Mouse (Mus musculus): ENCODE results near the gene Ndufs3. TPM values are rescaled to one million over a fixed set of nuclear protein-coding genes. Genes with fewer than 3 reads are reported as not detected.
"Not testable (repeated sequence)": the region's sequence is repeated elsewhere in the genome, so short reads cannot be mapped to it uniquely, and the experiment has no call there.

Gene Ndufs3
- polyA plus RNA-seq, 1 experiment from 2014 or later, result 219 TPM

DNA sequence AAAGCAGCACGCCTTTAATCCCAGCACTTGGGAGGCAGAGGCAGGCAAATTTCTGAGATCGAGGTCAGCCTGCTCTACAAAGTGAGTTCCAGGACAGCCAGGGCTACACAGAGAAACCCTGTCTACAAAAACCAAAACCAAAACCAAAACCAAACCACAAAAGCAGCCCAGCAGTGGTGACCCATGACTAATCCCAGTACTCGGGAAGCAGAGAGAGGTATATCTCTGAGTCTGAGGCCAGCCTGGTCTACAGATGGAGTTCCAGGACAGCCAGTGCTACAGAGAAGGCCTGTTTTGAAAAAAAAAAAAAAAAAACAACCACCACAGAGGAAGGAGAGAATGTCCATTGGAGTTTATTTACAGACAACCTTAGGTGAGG, 10.3 kb downstream of the Ndufs3 start:
- Histone ChIP-seq H3K4me1 (peaks cover 17% of the 10 kb centered on the region), H3K36me3 (peaks cover 47% of the 10 kb centered on the region)
- not testable (repeated sequence) for H3K4me2 ChIP-seq (replicated peaks); H3K27me3 ChIP-seq; H3K27ac ChIP-seq (replicated peaks); H3K4me3 ChIP-seq; H3K9ac ChIP-seq (replicated peaks); H3K9me3 ChIP-seq; ATAC-seq (replicated peaks)
- 93% methylated on average over 3 of the region's 3 CpGs for WGBS

DNA sequence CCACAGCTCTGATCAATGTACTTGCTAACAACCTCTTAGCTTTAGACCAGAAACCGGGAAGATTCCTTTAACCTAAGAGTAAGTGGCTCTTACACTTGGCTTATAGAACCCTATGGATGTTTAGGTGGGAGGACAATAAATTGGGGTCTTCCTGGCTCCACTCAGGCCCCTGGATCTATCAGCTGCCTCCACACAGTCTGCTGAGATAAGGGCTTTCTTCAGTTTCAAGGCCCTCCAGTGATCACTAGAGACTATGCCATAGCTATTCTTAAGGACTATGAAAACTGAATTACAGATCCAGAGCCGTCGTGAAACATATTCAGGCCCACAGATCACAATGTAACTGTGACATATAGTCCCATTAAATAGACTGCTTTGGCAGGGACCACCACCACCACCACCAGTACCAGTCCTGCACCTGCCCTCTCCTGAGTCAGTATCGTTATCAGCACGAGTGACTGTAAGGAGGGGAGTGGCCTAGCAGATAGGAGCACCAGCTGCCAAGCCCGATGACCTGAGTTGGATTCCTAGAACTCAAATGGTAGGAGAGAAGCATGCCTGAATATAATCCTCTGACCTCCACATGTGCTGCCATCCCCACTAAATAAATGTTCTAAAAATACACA, 10.8 kb downstream of the Ndufs3 start:
- Histone ChIP-seq H3K4me1 (peaks cover 21% of the 10 kb centered on the region), H3K36me3 (peaks cover 43% of the 10 kb centered on the region), H3K9ac (replicated peaks) (no peak overlapping the region), H3K4me2 (replicated peaks) (no peak overlapping the region), H3K9me3 (no peaks in the 10 kb centered on the region), H3K27ac (replicated peaks) (no peak overlapping the region), H3K4me3 (no peak overlapping the region), H3K27me3 (0 out of 2 replicates have a peak, but pooled peaks cover 2% of the 10 kb centered on the region)
- WGBS, result 88% methylated on average over 6 of the region's 6 CpGs
- no peak for ATAC-seq (replicated peaks)

DNA sequence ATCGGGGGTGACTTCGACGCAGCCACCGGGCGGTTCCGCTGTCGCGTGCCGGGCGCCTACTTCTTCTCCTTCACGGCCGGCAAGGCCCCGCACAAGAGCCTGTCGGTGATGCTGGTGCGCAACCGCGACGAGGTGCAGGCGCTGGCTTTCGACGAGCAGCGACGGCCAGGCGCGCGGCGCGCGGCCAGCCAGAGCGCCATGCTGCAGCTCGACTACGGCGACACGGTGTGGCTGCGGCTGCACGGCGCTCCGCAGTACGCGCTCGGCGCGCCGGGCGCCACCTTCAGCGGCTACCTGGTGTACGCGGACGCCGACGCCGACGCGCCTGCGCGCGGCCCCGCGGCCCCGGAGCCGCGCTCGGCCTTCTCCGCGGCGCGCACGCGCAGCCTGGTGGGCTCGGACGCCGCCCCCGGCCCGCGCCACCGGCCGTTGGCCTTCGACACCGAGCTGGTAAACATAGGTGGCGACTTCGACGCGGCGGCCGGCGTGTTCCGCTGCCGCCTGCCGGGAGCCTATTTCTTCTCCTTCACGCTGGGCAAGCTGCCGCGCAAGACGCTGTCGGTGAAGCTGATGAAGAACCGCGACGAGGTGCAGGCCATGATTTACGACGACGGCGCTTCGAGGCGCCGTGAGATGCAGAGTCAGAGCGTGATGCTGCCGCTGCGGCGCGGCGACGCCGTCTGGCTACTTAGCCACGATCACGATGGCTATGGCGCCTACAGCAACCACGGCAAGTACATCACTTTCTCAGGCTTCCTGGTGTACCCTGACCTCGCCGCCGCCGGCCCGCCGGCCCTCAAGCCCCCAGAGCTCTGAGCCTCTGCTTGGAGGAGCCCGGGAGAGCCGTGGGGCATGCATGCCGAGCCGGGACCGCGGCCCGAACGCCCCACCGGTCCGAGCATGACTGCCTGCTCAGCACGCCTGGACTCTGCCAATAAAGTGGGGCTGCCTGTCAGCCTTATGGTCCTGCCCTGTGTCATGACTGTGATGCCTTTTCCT, 14.8 kb downstream of the Ndufs3 start:
- Histone ChIP-seq H3K9ac (replicated peaks) (peak overlapping the region; percentile 46), H3K27ac (replicated peaks) (peak overlapping the region; percentile 49), H3K36me3 (peaks cover 7% of the 10 kb centered on the region; the same call in 1 of the 2 replicates), H3K4me2 (replicated peaks) (peak overlapping the region; percentile 73), H3K4me1 (peaks cover 34% of the 10 kb centered on the region), H3K27me3 (peaks cover 18% of the 10 kb centered on the region; the same call in 1 of the 2 replicates), H3K4me3 (peak overlapping the region; percentile 49), H3K9me3 (no peaks in the 10 kb centered on the region)
- 6% methylated on average over 122 of the region's 133 CpGs for WGBS
- peak; percentile 65 for ATAC-seq (replicated peaks)

DNA sequence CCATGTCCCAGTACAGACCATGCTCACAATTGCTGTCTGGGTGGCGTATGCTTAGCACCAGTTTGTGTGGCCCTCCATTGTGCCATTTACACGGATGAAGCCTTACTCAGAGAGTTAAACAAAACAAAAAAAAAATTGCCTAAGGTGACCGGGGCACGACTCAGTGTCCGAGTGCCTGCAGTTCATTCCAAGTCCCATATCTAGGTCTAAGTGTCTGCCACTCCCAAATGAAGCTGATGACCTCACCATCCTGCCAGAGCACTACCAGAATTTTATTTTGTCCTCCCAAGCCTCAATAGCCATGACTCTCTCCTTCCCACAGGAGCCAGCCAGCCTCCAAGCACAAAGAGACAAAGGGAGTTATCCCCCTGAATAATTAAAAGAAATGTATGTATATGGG, 17.0 kb downstream of the Ndufs3 start:
- Histone ChIP-seq H3K4me1 (peaks cover 43% of the 10 kb centered on the region), H3K9ac (replicated peaks) (peak overlapping the region; percentile 93; the same call in 1 of the 2 replicates), H3K27me3 (peaks cover 18% of the 10 kb centered on the region; the same call in 1 of the 2 replicates), H3K4me2 (replicated peaks) (peak overlapping the region; percentile 83), H3K27ac (replicated peaks) (no peak overlapping the region), H3K4me3 (peak overlapping the region; percentile 74), H3K36me3 (no peaks in the 10 kb centered on the region), H3K9me3 (no peaks in the 10 kb centered on the region)
- ATAC-seq (replicated peaks), result no peak
- 63% methylated on average over 5 of the region's 5 CpGs for WGBS

- ATAC-seq (replicated peaks), result no peak
- Histone ChIP-seq H3K4me1 (peaks cover 43% of the 10 kb centered on the region), H3K36me3 (no peaks in the 10 kb centered on the region), H3K4me2 (replicated peaks) (peak overlapping the region; percentile 83), H3K27me3 (peaks cover 18% of the 10 kb centered on the region; the same call in 1 of the 2 replicates), H3K9me3 (no peaks in the 10 kb centered on the region), H3K4me3 (peak overlapping the region; percentile 74), H3K27ac (replicated peaks) (peak overlapping the region; percentile 86), H3K9ac (replicated peaks) (peak overlapping the region; percentile 93)
- 20% methylated on average over 6 of the region's 6 CpGs for WGBS
Observed at GRCm38 (mm10) chr2:90886436-90886835, 18.2 kb downstream of the Ndufs3 start.

DNA sequence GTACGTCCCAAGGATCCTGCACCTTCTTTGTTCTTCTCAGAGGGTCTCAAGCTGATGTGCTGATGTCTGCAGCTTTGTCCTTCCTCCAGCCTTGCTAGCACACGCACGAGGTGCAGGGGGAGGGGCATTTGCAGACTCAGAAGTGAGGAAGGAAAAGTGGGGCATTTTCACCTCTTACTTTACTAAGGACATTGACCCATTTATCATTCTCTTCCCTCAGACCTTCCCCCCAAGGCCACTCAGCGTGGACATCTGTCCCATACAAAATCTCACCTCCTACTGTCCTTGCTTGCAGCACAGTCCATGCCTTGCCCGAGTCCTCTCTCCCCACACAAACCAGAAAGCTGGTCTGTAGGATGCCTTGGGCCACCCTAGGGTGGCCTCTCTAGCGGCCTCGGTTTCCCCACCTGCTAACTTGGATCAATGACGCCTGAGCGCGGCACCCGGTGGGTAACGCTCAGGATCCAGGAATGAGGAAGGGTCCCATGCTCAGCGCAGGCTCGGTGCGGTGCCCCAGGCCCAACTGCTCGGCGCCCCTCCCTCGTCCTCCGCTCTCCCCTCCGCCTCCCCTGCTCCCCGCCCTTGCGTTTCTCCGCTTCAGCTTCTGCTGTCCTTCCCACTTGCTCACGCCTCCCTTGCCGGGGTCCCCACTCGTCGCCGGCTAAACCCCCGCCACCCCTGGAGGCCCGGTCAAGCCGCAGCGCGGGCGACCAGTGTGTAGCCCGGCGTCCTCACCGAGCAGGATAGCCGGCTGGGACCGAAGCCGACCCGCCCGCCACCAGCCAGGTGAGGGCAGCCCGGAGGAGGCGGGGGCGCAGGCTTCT, 19.2 kb downstream of the Ndufs3 start, which contains the start of gene C1qtnf4:
C1qtnf4 (plus strand) TSS at position 643 of the 824 bp plus-strand sequence.
- WGBS, result 1% methylated on average over 45 of the region's 45 CpGs
- Histone ChIP-seq H3K36me3 (no peaks in the 10 kb centered on the region), H3K9ac (replicated peaks) (peak within 1 kb of the TSS; percentile 93), H3K27me3 (peaks cover 18% of the 10 kb centered on the region; the same call in 1 of the 2 replicates), H3K4me1 (peaks cover 37% of the 10 kb centered on the region), H3K4me3 (peak within 1 kb of the TSS; percentile 74), H3K4me2 (replicated peaks) (peak within 1 kb of the TSS; percentile 83), H3K9me3 (no peaks in the 10 kb centered on the region), H3K27ac (replicated peaks) (peak within 1 kb of the TSS; percentile 86)
- peak; percentile 84 for ATAC-seq (replicated peaks)

- Histone ChIP-seq H3K4me2 (replicated peaks) (no peak overlapping the region), H3K4me3 (no peak overlapping the region), H3K36me3 (no peaks in the 10 kb centered on the region), H3K9ac (replicated peaks) (no peak overlapping the region), H3K27me3 (no peaks in the 10 kb centered on the region), H3K9me3 (no peaks in the 10 kb centered on the region), H3K27ac (replicated peaks) (no peak overlapping the region), H3K4me1 (0 out of 2 replicates have a peak, but pooled peaks cover 9% of the 10 kb centered on the region)
- ATAC-seq (replicated peaks), result no peak
- WGBS, result 80% methylated on average over 2 of the region's 2 CpGs
Observed at GRCm38 (mm10) chr2:90881824-90882223, 22.8 kb downstream of the Ndufs3 start.

DNA sequence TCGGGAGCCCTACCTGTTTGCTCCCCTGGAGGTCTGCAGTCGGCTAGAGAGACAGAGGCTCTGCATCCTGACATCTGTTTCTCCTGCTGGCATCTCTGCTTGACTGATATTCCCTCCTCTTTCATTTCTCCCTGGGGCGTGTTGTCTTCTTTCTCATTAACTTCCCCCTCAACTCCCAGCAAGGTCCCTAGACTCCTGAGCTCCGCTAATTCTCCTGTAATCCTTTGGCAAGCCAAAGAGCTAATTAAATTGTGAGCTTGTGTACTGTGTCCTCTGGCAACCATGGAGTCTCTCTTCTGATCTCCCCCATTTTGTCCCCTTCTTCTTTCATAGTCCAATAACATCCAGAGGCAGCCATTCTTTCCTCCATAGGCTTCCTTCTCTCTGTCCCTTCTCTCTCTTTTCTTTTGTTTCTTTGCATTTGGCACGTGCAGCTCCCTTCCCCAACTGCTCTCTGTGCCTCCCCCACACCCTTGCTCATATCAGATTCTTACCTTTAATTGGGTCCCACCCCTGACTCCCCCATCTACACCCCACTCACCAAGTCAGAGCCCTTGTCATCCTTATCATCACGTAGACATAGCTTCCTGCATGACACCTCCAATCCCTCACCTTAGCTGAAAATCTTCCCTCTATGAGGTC, 24.4 kb downstream of the Ndufs3 start:
- Histone ChIP-seq H3K4me3 (no peak overlapping the region), H3K9ac (replicated peaks) (no peak overlapping the region), H3K27ac (replicated peaks) (no peak overlapping the region), H3K27me3 (no peaks in the 10 kb centered on the region), H3K4me2 (replicated peaks) (no peak overlapping the region), H3K9me3 (no peaks in the 10 kb centered on the region), H3K36me3 (no peaks in the 10 kb centered on the region), H3K4me1 (0 out of 2 replicates have a peak, but pooled peaks cover 9% of the 10 kb centered on the region)
- no peak for ATAC-seq (replicated peaks)
- 9% methylated on average over 6 of the region's 6 CpGs for WGBS

DNA sequence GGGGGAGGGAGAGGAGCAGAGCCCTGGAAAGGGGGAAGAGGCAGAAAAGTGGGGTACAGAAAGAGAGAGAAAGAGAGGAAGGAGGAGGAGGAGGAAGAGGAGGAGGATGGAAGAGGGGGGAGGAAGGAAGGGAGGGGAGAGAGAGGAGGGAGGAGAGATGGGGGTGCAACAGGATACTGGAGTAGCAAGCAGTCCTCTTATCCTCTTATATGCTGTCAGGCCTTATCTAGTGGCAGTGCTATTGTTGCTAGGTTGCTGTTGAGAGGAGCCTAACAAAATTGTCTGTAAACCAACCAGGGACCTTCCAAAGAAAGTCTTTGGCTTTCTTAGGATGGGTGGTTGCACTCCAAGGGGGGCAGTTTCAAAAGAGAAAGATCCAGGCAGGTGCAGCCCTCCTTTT, 25.2 kb downstream of the Ndufs3 start:
- no peak for ATAC-seq (replicated peaks)
- Histone ChIP-seq H3K4me3 (no peak overlapping the region), H3K27me3 (no peaks in the 10 kb centered on the region), H3K27ac (replicated peaks) (no peak overlapping the region), H3K36me3 (no peaks in the 10 kb centered on the region), H3K9ac (replicated peaks) (no peak overlapping the region), H3K4me2 (replicated peaks) (no peak overlapping the region), H3K9me3 (no peaks in the 10 kb centered on the region), H3K4me1 (0 out of 2 replicates have a peak, but pooled peaks cover 6% of the 10 kb centered on the region)

- Histone ChIP-seq H3K36me3 (no peaks in the 10 kb centered on the region), H3K9ac (replicated peaks) (no peak overlapping the region), H3K4me2 (replicated peaks) (no peak overlapping the region), H3K4me1 (no peaks in the 10 kb centered on the region), H3K27ac (replicated peaks) (no peak overlapping the region), H3K4me3 (no peak overlapping the region), H3K9me3 (no peaks in the 10 kb centered on the region), H3K27me3 (no peaks in the 10 kb centered on the region)
- WGBS, result 68% methylated on average over 5 of the region's 5 CpGs
- ATAC-seq (replicated peaks), result no peak
Observed at GRCm38 (mm10) chr2:90877584-90878259, 26.9 kb downstream of the Ndufs3 start.

DNA sequence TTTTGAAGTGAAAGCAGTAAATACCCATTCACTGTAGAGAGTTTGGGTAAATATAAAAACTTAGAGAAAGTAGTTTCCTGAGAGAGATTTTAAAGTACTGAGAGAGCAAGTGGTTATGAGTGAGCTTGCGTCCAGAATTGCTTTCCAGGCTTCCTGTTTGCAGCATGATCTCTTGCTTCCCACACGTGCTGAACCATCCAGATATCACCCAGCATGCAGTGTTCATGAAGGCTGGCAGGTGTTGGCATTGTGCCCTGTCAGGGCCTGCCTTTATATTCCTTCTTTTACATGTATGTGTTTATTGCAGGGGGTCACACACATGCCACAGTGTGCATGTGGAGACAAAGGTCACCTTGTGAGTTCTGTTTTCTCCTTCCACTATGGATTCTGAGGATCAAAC, 29.4 kb downstream of the Ndufs3 start:
- Histone ChIP-seq H3K27ac (replicated peaks) (no peak overlapping the region), H3K4me1 (peaks cover 9% of the 10 kb centered on the region; the same call in 1 of the 2 replicates), H3K36me3 (no peaks in the 10 kb centered on the region), H3K27me3 (no peaks in the 10 kb centered on the region), H3K9me3 (no peaks in the 10 kb centered on the region), H3K4me2 (replicated peaks) (no peak overlapping the region), H3K4me3 (no peak overlapping the region), H3K9ac (replicated peaks) (no peak overlapping the region)
- 70% methylated on average over 2 of the region's 2 CpGs for WGBS
- no peak for ATAC-seq (replicated peaks)
